Mouse (Mus musculus) megakaryocyte progenitor cell, adult 5-6 weeks (primary cell): ENCODE data around the gene Wfdc10. TPM values are rescaled to one million over a fixed set of nuclear protein-coding genes. Genes with fewer than 3 reads are reported as not detected.

ENCODE experiments used
- ATAC-seq: replicated peaks from 2 replicates; pipeline ENCODE4 v1.8.0; 2016; ENCODE audit warnings: mild to moderate bottlenecking, moderate TSS enrichment, inconsistent platforms; ENCODE audit not compliant: poor library complexity
- total RNA-seq, 2 experiments: library from RNA; stranded (forward) in 1 of 2; stranded (reverse) in 1 of 2; fragments of 157-497, 149-512 nt in 1 of 2; fragments of 200-1000 nt in 1 of 2; gene quantifications; 2 replicates each; pipeline versions ENCODE4 v1.2.3 to v1.2.4; 2015 to 2017

Wfdc10 gene
- total RNA-seq, 2 experiments from 2014 or later = not detected

GRCm38 (mm10) chr2:164700959-164701358 is 45.1 kb downstream of the Wfdc10 start:
- ATAC-seq = no peak

- ATAC-seq = no peak
These were observed 45.9 kb downstream of the Wfdc10 start for GRCm38 (mm10) chr2:164701761-164702160.

- no peak for ATAC-seq
These were observed 48.4 kb downstream of the Wfdc10 start for GRCm38 (mm10) chr2:164704235-164704634.

- no peak for ATAC-seq
These were observed 49.5 kb downstream of the Wfdc10 start for GRCm38 (mm10) chr2:164705328-164705727.

GRCm38 (mm10) chr2:164705991-164706390 is 50.1 kb downstream of the Wfdc10 start:
- no peak for ATAC-seq

Other genes starting within 250 kb of the Wfdc10 start
Only the 30 nearest of the 31 such genes appear.
- not detected in 2 replicates for gene Sdc4, start 212.2 kb upstream of the Wfdc10 start, total RNA-seq (2015)
- gene Sdc4, start 212.2 kb upstream of the Wfdc10 start, total RNA-seq (2017) = 0.41 TPM in 1 of 2 replicates, not detected in the other
- 39.1 and 39.5 TPM in 2 replicates for gene Sys1, start 199.1 kb upstream of the Wfdc10 start, total RNA-seq (2015)
- 11.2 and 20.0 TPM in 2 replicates for gene Sys1, start 199.1 kb upstream of the Wfdc10 start, total RNA-seq (2017)
- gene Gm20458, start 195.1 kb upstream of the Wfdc10 start, total RNA-seq (2015) = not detected in 2 replicates
- not detected in 2 replicates for gene Gm20458, start 195.1 kb upstream of the Wfdc10 start, total RNA-seq (2017)
- gene Trp53tg5, start 182.3 kb upstream of the Wfdc10 start, total RNA-seq (2015) = not detected in 2 replicates
- gene Trp53tg5, start 182.3 kb upstream of the Wfdc10 start, total RNA-seq (2017) = not detected in 2 replicates
- gene Dbndd2, start 169.9 kb upstream of the Wfdc10 start, total RNA-seq (2015) = 1.1 and 2.7 TPM in 2 replicates
- gene Dbndd2, start 169.9 kb upstream of the Wfdc10 start, total RNA-seq (2017) = 0.04 and 0.47 TPM in 2 replicates
- 75.1 and 80.0 TPM in 2 replicates for gene Pigt, start 158.5 kb upstream of the Wfdc10 start, total RNA-seq (2015)
- gene Pigt, start 158.5 kb upstream of the Wfdc10 start, total RNA-seq (2017) = 34.3 and 42.0 TPM in 2 replicates
- not detected in 2 replicates for gene Wfdc2, start 93.6 kb upstream of the Wfdc10 start, total RNA-seq (2015)
- gene Wfdc2, start 93.6 kb upstream of the Wfdc10 start, total RNA-seq (2017) = 1.8 TPM in 1 of 2 replicates, not detected in the other
- gene Spint3, start 82.6 kb upstream of the Wfdc10 start, total RNA-seq (2015) = not detected in 2 replicates
- not detected in 2 replicates for gene Spint3, start 82.6 kb upstream of the Wfdc10 start, total RNA-seq (2017)
- gene Wfdc6a, start 70.6 kb upstream of the Wfdc10 start, total RNA-seq (2015) = not detected in 2 replicates
- not detected in 2 replicates for gene Wfdc6a, start 70.6 kb upstream of the Wfdc10 start, total RNA-seq (2017)
- gene Eppin, start 62.5 kb upstream of the Wfdc10 start, total RNA-seq (2015) = not detected in 2 replicates
- gene Eppin, start 62.5 kb upstream of the Wfdc10 start, total RNA-seq (2017) = not detected in 2 replicates
- gene Wfdc6b, start 42.5 kb upstream of the Wfdc10 start, total RNA-seq (2015) = not detected in 2 replicates
- not detected in 2 replicates for gene Wfdc6b, start 42.5 kb upstream of the Wfdc10 start, total RNA-seq (2017)
- not detected in 2 replicates for gene Wfdc8, start 42.4 kb upstream of the Wfdc10 start, total RNA-seq (2015)
- not detected in 2 replicates for gene Wfdc8, start 42.4 kb upstream of the Wfdc10 start, total RNA-seq (2017)
- gene Wfdc16, start 17.2 kb upstream of the Wfdc10 start, total RNA-seq (2015) = 0.56 TPM in 1 of 2 replicates, not detected in the other
- 0.08 TPM in 1 of 2 replicates, not detected in the other for gene Wfdc16, start 17.2 kb upstream of the Wfdc10 start, total RNA-seq (2017)
- not detected in 2 replicates for gene Wfdc9, start 537 bp downstream of the Wfdc10 start, total RNA-seq (2015)
- not detected in 2 replicates for gene Wfdc9, start 537 bp downstream of the Wfdc10 start, total RNA-seq (2017)
- not detected in 2 replicates for gene Wfdc11, start 18.0 kb downstream of the Wfdc10 start, total RNA-seq (2015)
- gene Wfdc11, start 18.0 kb downstream of the Wfdc10 start, total RNA-seq (2017) = not detected in 2 replicates
- not detected in 2 replicates for gene Wfdc13, start 29.1 kb downstream of the Wfdc10 start, total RNA-seq (2015)
- not detected in 2 replicates for gene Wfdc13, start 29.1 kb downstream of the Wfdc10 start, total RNA-seq (2017)
- gene Spint4, start 42.5 kb downstream of the Wfdc10 start, total RNA-seq (2015) = not detected in 2 replicates
- gene Spint4, start 42.5 kb downstream of the Wfdc10 start, total RNA-seq (2017) = not detected in 2 replicates
- gene Spint5, start 59.3 kb downstream of the Wfdc10 start, total RNA-seq (2015) = not detected in 2 replicates
- gene Spint5, start 59.3 kb downstream of the Wfdc10 start, total RNA-seq (2017) = not detected in 2 replicates
- gene Wfdc3, start 89.9 kb downstream of the Wfdc10 start, total RNA-seq (2015) = 0.20 and 0.29 TPM in 2 replicates
- gene Wfdc3, start 89.9 kb downstream of the Wfdc10 start, total RNA-seq (2017) = 0.41 TPM in 1 of 2 replicates, not detected in the other
- gene Dnttip1, start 89.9 kb downstream of the Wfdc10 start, total RNA-seq (2015) = 24.1 and 31.3 TPM in 2 replicates
- 32.0 and 38.4 TPM in 2 replicates for gene Dnttip1, start 89.9 kb downstream of the Wfdc10 start, total RNA-seq (2017)
- gene Ube2c, start 113.9 kb downstream of the Wfdc10 start, total RNA-seq (2015) = 271 and 279 TPM in 2 replicates
- gene Ube2c, start 113.9 kb downstream of the Wfdc10 start, total RNA-seq (2017) = 142 and 184 TPM in 2 replicates
- gene Tnnc2, start 123.9 kb downstream of the Wfdc10 start, total RNA-seq (2015) = not detected in 2 replicates
- not detected in 2 replicates for gene Tnnc2, start 123.9 kb downstream of the Wfdc10 start, total RNA-seq (2017)
- 0.42 and 0.49 TPM in 2 replicates for gene Snx21, start 129.8 kb downstream of the Wfdc10 start, total RNA-seq (2015)
- 0.37 and 0.88 TPM in 2 replicates for gene Snx21, start 129.8 kb downstream of the Wfdc10 start, total RNA-seq (2017)
- gene Acot8, start 148.8 kb downstream of the Wfdc10 start, total RNA-seq (2015) = 13.2 and 14.2 TPM in 2 replicates
- 22.2 and 26.4 TPM in 2 replicates for gene Acot8, start 148.8 kb downstream of the Wfdc10 start, total RNA-seq (2017)
- gene Zswim3, start 149.1 kb downstream of the Wfdc10 start, total RNA-seq (2015) = 4.3 and 6.7 TPM in 2 replicates
- gene Zswim3, start 149.1 kb downstream of the Wfdc10 start, total RNA-seq (2017) = 2.5 and 2.8 TPM in 2 replicates
- gene Zswim1, start 166.6 kb downstream of the Wfdc10 start, total RNA-seq (2015) = 6.3 and 9.0 TPM in 2 replicates
- 3.1 and 4.4 TPM in 2 replicates for gene Zswim1, start 166.6 kb downstream of the Wfdc10 start, total RNA-seq (2017)
- not detected in 2 replicates for gene Spata25, start 172.5 kb downstream of the Wfdc10 start, total RNA-seq (2015)
- gene Spata25, start 172.5 kb downstream of the Wfdc10 start, total RNA-seq (2017) = not detected in 2 replicates
- gene Ctsa, start 176.8 kb downstream of the Wfdc10 start, total RNA-seq (2015) = 69.5 and 69.8 TPM in 2 replicates
- gene Ctsa, start 176.8 kb downstream of the Wfdc10 start, total RNA-seq (2017) = 71.5 and 77.0 TPM in 2 replicates
- gene Neurl2, start 177.4 kb downstream of the Wfdc10 start, total RNA-seq (2015) = 3.4 and 4.3 TPM in 2 replicates
- 0.57 and 1.9 TPM in 2 replicates for gene Neurl2, start 177.4 kb downstream of the Wfdc10 start, total RNA-seq (2017)
- 0.10 TPM in 1 of 2 replicates, not detected in the other for gene Pltp, start 201.7 kb downstream of the Wfdc10 start, total RNA-seq (2015)
- not detected in 2 replicates for gene Pltp, start 201.7 kb downstream of the Wfdc10 start, total RNA-seq (2017)